Mouse (Mus musculus) brown adipose tissue, adult 24 weeks (tissue): Measurements from ENCODE around the gene Pdhb. TPM values are rescaled to one million over a fixed set of nuclear protein-coding genes. Genes with fewer than 3 reads are reported as not detected.

Experiments
- H3K27ac ChIP-seq: fragments of 200-500 bp; replicated peaks from 2 replicates; pipeline ENCODE4 v1.5.1; 2012; ENCODE audit warnings: low read depth, mild to moderate bottlenecking, low read length
- H3K4me1 ChIP-seq: fragments of 200-500 bp; 2 replicates; pipeline ENCODE4 v1.6.1; 2012; ENCODE audit warnings: low read length, mixed read lengths; ENCODE audit not compliant: control insufficient read depth, insufficient read depth, insufficient read length
- H3K4me3 ChIP-seq: fragments of 200-500 bp; 2 replicates; pipeline ENCODE4 v1.5.1; 2012; ENCODE audit warnings: low read depth, mild to moderate bottlenecking, low read length, moderate library complexity; ENCODE audit not compliant: insufficient read depth
- polyA plus RNA-seq: library from polyadenylated mRNA; stranded (reverse); fragments of >200 nt; gene quantifications from 2 replicates; pipeline ENCODE4 v1.2.4, GENCODE M21; 2012; ENCODE audit not compliant: missing spikeins, insufficient read depth, insufficient read length

The Pdhb gene
- polyA plus RNA-seq, 1 experiment = 1,654 TPM

- Histone ChIP-seq H3K4me1 (no peaks in the 10 kb centered on the region), H3K27ac (no peak overlapping the region), H3K4me3 (no peak overlapping the region)
These were observed 11.0 kb downstream of the Pdhb start for GRCm38 (mm10) chr14:8161777-8162176.

- no peaks in the 10 kb centered on the region for H3K4me1 ChIP-seq
- no peak overlapping the region for H3K27ac ChIP-seq
- H3K4me3 ChIP-seq = no peak overlapping the region
These were observed 13.7 kb downstream of the Pdhb start for GRCm38 (mm10) chr14:8159141-8159540.

- no peak overlapping the region for H3K4me3 ChIP-seq
- no peaks in the 10 kb centered on the region for H3K4me1 ChIP-seq
- H3K27ac ChIP-seq = no peak overlapping the region
These were observed 14.1 kb downstream of the Pdhb start for GRCm38 (mm10) chr14:8158721-8159120.

- Histone ChIP-seq H3K4me3 (no peak overlapping the region), H3K27ac (no peak overlapping the region), H3K4me1 (no peaks in the 10 kb centered on the region)
These were observed 15.9 kb downstream of the Pdhb start for GRCm38 (mm10) chr14:8156947-8157346.

- Histone ChIP-seq H3K4me3 (no peak overlapping the region), H3K4me1 (no peaks in the 10 kb centered on the region)
These were observed 18.8 kb downstream of the Pdhb start for GRCm38 (mm10) chr14:8154072-8154471.

GRCm38 (mm10) chr14:8151757-8152156, 21.1 kb downstream of the Pdhb start:
- Histone ChIP-seq H3K4me1 (no peaks in the 10 kb centered on the region), H3K27ac (no peak overlapping the region), H3K4me3 (no peak overlapping the region)

More at GRCm38 (mm10) chr14:8154072-8154471, 18.8 kb downstream of the Pdhb start:
- no peak overlapping the region for H3K27ac ChIP-seq

GRCm38 (mm10) chr14:8148842-8149241, 24.0 kb downstream of the Pdhb start:
- Histone ChIP-seq H3K4me1 (no peaks in the 10 kb centered on the region), H3K4me3 (no peak overlapping the region), H3K27ac (no peak overlapping the region)

- Histone ChIP-seq H3K4me3 (no peak overlapping the region), H3K4me1 (no peaks in the 10 kb centered on the region), H3K27ac (no peak overlapping the region)
These were observed 26.1 kb downstream of the Pdhb start for GRCm38 (mm10) chr14:8146611-8147223.

GRCm38 (mm10) chr14:8145594-8146558, 26.9 kb downstream of the Pdhb start:
- no peak overlapping the region for H3K27ac ChIP-seq
- no peaks in the 10 kb centered on the region for H3K4me1 ChIP-seq
- no peak overlapping the region for H3K4me3 ChIP-seq

GRCm38 (mm10) chr14:8141131-8141530, 31.7 kb downstream of the Pdhb start:
- H3K27ac ChIP-seq = no peak overlapping the region
- H3K4me3 ChIP-seq = no peak overlapping the region
- no peaks in the 10 kb centered on the region for H3K4me1 ChIP-seq

- H3K27ac ChIP-seq = no peak overlapping the region
- no peak overlapping the region for H3K4me3 ChIP-seq
- H3K4me1 ChIP-seq = no peaks in the 10 kb centered on the region
These were observed 32.8 kb downstream of the Pdhb start for GRCm38 (mm10) chr14:8139724-8140710.

- Histone ChIP-seq H3K4me1 (no peaks in the 10 kb centered on the region; the same call in 1 of the 2 replicates), H3K27ac (no peak overlapping the region), H3K4me3 (no peak overlapping the region)
These were observed 37.7 kb downstream of the Pdhb start for GRCm38 (mm10) chr14:8135130-8135529.

GRCm38 (mm10) chr14:8134234-8134633, 38.6 kb downstream of the Pdhb start:
- H3K27ac ChIP-seq = no peak overlapping the region
- H3K4me1 ChIP-seq = no peaks in the 10 kb centered on the region; the same call in 1 of the 2 replicates
- no peak overlapping the region for H3K4me3 ChIP-seq

GRCm38 (mm10) chr14:8132789-8133188, 40.0 kb downstream of the Pdhb start:
- H3K27ac ChIP-seq = no peak overlapping the region

GRCm38 (mm10) chr14:8127971-8128370, 44.9 kb downstream of the Pdhb start:
- Histone ChIP-seq H3K4me1 (no peaks in the 10 kb centered on the region), H3K4me3 (no peak overlapping the region), H3K27ac (no peak overlapping the region)

More at GRCm38 (mm10) chr14:8132789-8133188, 40.0 kb downstream of the Pdhb start:
- H3K4me3 ChIP-seq = no peak overlapping the region
- H3K4me1 ChIP-seq = no peaks in the 10 kb centered on the region; the same call in 1 of the 2 replicates
